Mouse (Mus musculus) naive thymus-derived CD4-positive, alpha-beta T cell, adult 2 months (primary cell): Measurements from ENCODE around the gene Gm47995.
A peak's percentile ranks its signal among the peaks of the same experiment; 100 is the strongest.
"Not testable (repeated sequence)": the region's sequence is repeated elsewhere in the genome, so short reads cannot be mapped to it uniquely, and the experiment has no call there.

Experiments
- DNase-seq: peaks from one replicate; pipeline ENCODE4 v3.0.0-alpha.2; 2011; ENCODE audit warnings: low read depth

Gene Gm47995

GRCm38 (mm10) chr1:151198120-151198519 is at the start of gene Gm47995:
Gene Gm47995 (plus strand): TSS chr1:151198448.
- DNase-seq, result peak; percentile 30

- no peak for DNase-seq
Observed at GRCm38 (mm10) chr1:151150211-151150610, 48.0 kb upstream of the Gm47995 start.

DNA sequence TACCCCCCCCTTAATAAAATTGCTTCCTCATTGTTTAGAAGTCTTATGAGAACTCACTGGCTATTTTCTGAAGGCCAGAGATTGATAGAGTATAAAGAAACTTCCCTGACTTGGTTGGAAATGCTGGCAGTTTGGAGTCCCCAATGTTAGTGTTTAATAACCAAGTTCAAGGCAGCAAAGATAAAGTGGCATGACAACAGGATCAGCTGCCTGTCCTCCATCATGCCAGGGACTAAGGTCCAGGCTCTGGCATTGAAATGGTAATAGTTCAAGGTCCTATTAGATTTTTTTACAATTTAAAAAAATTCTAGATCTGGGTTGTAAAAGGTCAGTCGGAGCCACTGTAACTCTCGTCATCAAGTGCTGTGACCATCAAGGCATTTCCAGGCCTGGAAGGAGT is 47.2 kb upstream of the Gm47995 start:
- DNase-seq, result no peak

- DNase-seq, result no peak
Observed at GRCm38 (mm10) chr1:151153056-151153652, 45.1 kb upstream of the Gm47995 start.

- not testable (repeated sequence) for DNase-seq
Observed at GRCm38 (mm10) chr1:151154131-151154530, 44.1 kb upstream of the Gm47995 start.

DNA sequence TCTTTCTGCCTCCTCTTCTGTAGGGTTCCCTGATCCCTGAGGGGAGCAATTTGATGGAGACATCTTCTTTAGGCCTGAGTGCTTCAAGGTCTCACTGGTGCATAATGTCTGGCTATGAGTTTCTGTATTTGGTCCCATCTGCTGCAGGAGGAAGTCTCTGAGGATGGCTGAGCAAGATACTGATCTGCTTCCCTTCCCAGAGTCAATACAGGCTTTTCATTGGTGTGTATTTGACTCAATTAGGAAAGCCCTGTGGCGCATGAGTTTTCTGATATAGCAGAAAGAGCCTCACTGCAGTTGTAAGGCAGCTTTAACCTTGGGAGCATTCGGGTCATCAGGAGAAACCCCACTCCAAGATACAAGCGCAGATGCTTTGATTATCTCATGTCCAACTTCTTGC is 42.1 kb upstream of the Gm47995 start:
- DNase-seq, result no peak

- no peak for DNase-seq
Observed at GRCm38 (mm10) chr1:151156777-151157632, 41.2 kb upstream of the Gm47995 start.

- DNase-seq, result no peak
Observed at GRCm38 (mm10) chr1:151157963-151158856, 40.0 kb upstream of the Gm47995 start.

DNA sequence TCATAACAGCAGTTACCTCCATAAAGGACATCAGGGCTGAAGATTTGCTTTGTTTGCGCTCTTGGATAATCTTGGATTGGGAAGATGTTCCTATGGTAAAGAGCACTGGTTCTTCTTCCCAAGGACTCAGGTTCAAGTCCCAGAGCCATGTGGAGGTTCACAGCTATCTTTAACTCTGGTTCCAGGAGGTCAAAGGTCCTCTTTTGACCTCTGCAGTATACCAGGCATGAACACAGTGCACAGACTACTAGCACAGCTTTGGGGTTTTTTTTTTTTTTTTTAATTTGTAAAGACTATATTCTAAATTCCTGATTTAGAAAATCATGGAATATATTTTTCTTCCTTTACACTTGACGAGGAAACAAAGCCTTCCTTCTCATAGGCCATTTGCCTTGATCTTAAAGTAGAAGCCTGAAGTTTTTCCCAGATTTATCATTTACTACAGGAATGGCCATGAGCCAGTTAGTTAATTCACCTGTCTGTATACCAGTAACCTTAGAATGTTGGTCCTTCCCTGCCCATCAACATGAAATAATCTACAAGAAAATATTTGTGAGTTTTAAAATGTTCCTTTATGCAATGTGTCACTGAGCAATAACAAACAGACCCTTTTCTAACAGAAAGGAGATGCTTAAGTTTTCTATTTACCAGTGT is 39.3 kb upstream of the Gm47995 start:
- DNase-seq, result no peak

GRCm38 (mm10) chr1:151166031-151166430 is 32.2 kb upstream of the Gm47995 start:
- DNase-seq, result no peak

GRCm38 (mm10) chr1:151167297-151168047 is 30.8 kb upstream of the Gm47995 start:
- DNase-seq, result peak; percentile 51

- DNase-seq, result no peak
Observed at GRCm38 (mm10) chr1:151168637-151169036, 29.6 kb upstream of the Gm47995 start.

DNA sequence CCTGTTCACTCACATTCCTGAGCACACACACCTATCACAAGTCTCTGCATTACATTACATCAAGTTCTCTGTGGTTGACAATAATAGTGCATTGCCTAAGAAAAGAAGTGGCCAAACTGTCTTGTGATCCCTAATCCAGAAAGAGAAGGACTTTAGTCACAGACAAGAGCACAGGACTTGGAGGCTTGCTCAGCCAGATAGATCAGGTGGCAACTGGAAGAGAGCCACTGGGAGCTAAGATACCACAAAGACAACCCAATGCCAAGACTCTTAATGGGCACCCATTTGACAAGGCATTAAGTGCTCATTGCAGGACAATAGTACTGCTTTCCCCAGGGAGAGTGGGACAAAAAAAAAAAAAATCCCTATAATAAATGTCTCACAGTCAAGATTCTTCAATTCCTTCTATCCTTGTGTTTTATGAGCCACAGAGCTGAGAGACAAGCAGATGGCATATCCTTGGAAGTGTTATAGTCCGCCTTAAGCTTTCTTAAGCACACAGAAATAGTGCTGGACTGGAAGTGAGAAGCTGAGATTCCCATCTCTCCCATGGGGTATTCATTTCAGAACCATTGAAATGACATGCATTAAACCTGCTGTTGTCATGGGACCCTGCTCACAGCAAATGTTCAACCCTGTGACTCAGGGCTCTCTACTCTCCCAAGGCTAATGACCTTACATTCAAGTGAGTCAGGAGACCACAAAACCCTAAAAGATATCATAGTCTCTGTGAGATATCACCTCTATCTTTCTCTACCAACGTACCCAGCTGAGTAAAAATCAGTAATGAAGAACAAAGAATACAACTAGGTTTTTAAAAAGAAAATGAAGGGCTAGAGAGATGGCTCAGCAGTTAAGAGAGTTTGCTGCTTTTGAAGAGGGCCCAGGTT is 26.4 kb upstream of the Gm47995 start:
- no peak for DNase-seq

DNA sequence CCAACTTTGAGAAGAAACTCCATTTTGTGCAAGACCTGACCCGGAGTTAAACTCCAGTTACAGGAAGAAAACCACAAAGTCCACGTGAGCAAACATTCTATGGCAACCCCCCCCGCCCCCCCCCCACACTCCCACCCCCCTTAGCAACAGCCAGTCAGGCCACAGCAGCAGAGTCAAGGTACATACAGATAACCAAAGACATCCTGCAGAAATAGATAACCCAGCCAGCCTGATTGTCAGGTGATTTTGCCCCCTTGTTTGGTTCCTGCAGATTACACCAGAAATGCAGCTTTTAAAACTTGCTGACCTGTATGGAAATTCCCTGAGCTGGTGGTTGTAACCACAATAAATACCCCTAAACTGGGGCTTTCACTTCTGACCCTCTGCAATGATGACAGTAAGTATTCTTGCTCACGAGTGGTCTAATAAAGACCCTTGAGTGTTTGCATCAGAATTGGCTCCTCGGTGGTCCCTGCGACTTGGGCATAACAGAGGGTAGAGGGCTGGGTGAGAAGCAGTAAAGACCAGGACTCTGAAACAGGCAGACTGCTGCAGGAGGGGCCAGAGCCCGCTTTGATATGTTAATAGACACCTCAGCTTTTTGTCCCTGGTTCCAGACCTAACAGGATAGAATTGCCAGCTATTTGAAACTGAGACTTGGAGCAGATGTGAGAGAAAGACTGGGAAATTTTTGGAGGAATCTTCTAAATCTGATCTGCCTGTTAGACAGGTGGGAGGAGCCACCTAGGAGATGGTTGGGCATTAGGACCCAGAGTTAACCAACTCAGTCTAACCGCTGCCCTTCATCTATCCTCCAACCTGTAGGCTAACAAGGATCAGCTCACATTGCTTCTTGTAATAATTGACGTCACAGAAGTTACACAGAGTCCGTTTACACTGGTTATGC is 21.0 kb upstream of the Gm47995 start:
- DNase-seq, result peak; percentile 78

DNA sequence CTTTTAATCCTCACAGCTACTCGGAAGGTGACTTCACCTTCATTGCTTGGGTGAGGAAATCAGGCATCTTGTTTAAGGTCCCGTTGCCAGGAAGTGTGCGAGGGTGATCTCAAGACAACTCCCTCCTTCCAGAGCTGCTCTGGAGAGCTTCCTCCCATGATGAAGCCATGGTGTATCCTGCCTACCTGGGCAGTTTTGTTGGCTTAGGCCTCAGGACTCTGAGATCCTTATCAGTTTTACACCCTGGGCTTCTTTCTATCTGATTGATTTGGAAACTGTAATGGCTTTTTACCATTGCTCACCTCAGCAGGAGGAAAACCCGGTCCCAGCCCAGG is 20.3 kb upstream of the Gm47995 start:
- DNase-seq, result no peak

DNA sequence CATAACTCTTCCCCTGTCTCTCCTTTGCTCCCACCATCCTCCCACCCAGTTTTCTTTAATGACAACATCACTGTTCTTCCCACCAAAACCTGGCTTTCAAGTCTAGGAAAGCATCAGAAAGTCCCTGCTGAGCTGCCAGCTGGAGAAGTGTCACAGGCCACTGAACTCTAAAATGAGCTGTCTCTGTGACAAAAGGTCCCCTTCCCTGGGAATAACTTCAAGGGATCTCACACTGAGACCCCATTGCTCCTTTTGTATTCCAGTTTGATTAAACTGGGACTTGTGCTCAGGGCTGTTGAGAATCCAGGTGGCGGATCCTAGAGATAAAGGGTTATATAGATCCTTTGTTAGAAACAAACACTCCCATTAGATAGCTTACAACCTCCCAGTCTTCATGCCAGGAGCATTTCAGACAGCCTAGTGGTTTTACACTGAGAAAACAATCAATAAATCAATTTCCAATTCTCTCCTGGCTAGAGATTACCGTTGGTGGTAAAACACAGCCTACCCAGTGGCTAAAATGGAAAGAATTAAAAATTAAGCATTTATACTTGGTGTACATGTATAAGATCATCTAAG is 19.7 kb upstream of the Gm47995 start:
- no peak for DNase-seq

- DNase-seq, result no peak
Observed at GRCm38 (mm10) chr1:151180167-151180566, 18.1 kb upstream of the Gm47995 start.

DNA sequence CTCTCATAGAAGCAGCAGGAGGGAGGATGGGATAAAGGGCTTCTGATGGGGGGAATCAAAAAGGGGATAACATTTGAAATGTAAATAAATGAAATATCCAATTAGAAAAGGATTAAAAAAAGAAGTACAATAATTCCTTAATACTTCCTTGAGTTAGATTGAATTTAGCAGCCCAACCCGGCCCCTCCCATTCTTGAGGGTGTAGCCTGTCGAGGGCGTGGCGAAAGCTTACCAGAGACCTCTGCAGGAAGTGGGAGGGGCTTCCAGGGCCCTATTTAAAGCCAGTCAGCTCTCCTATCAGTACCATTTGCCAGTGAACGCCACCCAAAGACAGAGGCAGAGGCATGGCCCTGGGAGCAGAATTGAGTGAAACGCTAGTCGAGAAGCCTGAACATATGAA is 16.0 kb upstream of the Gm47995 start, which contains the start of gene Gm47985:
Gene Gm47985 (plus strand): TSS at position 272 of the 400 bp plus-strand sequence.
- DNase-seq, result not testable (repeated sequence)

DNA sequence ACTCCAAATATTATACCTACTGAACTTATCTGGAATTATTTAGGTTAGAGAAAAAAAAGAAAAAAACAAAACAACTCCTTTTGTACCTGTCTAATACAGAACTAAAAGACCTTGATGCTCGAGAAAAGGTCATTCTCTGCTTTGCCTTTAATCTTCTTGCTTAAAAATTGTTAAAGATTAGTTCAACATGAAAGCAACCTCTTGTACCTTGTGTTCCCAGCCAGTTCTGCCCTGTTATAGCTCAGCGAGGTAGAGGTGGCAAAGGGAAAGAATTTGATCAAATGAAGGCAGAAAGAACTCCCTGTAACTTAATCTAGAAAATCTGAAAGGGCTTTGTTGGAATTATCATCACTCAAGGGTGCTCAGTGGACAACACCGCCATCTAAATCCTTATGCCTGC is 12.1 kb upstream of the Gm47995 start:
- not testable (repeated sequence) for DNase-seq
